Mouse (Mus musculus): ENCODE results near the gene Garnl3. TPM values are rescaled to one million over a fixed set of nuclear protein-coding genes. Genes with fewer than 3 reads are reported as not detected.
"Not testable (repeated sequence)": the region's sequence is repeated elsewhere in the genome, so short reads cannot be mapped to it uniquely, and the experiment has no call there.

The Garnl3 gene
- polyA plus RNA-seq, 1 experiment = 1.1 TPM

DNA sequence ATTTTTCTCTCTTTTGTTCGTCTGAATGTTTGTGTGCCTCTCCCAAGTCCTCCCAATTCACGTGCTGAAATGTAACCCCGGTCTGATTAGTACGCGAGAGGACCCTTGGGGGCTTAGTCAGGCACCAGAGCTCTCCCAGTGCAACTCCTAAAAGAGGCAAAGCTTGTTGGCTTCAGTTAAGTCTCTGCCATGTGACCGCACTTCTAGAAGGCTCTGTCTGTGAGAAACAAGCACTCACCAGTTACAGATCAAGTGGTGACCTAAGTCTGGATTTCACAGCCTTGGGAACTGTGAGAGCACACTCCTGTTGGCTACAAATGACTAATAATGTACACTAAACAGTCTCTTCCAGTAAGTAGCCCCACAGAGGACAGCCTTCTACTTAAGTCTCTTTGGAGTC is 8.6 kb downstream of the Garnl3 start:
- no peak for DNase-seq
- H3K4me3 ChIP-seq (ENCODE audit: insufficient read depth, low read depth, low read length) = no peak overlapping the region
- no peaks in the 10 kb centered on the region for H3K4me1 ChIP-seq (ENCODE audit: control insufficient read depth, insufficient read depth, low read length)
- H3K36me3 ChIP-seq (ENCODE audit: control insufficient read depth, insufficient read depth, low read length) = no peaks in the 10 kb centered on the region
- no peak overlapping the region for H3K27ac ChIP-seq (ENCODE audit: insufficient read depth, low read depth, low read length)
- TF ChIP-seq CTCF (conservative IDR thresholded peaks at IDR 0.05; ENCODE audit: insufficient read depth, insufficient read length, low read depth, low read length) (no peak), POLR2A (IDR thresholded peaks at IDR 0.05; ENCODE audit: low read depth, low read length) (no peak)
- no peaks in the 10 kb centered on the region for H3K27me3 ChIP-seq (replicated peaks; ENCODE audit: control insufficient read depth, insufficient read depth, low read length)
- 79% methylated on average over 6 of the region's 6 CpGs for WGBS

DNA sequence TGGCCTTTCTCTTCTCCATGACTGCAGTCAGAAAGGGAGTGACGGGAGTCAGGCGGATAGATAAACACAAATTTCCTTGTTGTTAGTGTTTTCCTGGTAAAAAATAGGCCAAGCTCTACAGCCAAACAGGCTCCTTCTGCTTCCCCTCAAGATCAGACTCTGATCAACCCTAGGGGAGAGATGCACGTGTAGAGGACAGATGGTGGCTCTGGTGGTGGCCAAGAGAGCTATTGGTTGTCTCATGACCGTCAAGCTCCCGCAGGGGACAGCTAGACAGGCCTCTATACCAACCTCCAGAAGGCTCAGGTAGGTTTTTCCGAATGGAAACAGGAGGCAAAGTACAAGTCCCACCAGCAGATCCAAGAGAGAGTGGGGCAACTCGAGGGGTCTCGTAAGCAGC is 30.9 kb downstream of the Garnl3 start:
- 88% methylated on average over 8 of the region's 8 CpGs for WGBS

DNA sequence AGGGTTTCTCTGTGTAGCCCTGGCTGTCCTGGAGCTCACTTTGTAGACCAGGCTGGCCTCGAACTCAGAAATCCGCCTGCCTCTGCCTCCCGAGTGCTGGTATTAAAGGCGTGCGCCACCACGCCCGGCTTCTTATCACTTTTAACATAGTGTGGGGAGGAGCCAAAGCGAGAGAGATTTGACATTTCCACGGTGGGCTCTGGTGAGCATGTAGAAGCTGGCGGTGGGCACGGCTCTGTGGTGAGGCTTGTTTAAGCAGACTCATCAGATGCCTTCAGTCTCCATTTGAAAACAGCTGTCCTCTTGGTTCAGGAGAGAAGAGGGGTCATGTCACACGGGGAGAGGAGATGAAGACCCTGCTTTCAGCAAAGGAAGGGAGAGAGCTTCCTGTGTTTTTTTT is 34.1 kb downstream of the Garnl3 start:
- not testable (repeated sequence) for H3K4me3 ChIP-seq (ENCODE audit: insufficient read depth, low read depth, low read length); H3K27me3 ChIP-seq (replicated peaks; ENCODE audit: control insufficient read depth, insufficient read depth, low read length); DNase-seq; H3K36me3 ChIP-seq (ENCODE audit: control insufficient read depth, insufficient read depth, low read length); H3K4me1 ChIP-seq (ENCODE audit: control insufficient read depth, insufficient read depth, low read length); H3K27ac ChIP-seq (ENCODE audit: insufficient read depth, low read depth, low read length)
- 88% methylated on average over 12 of the region's 12 CpGs for WGBS

More for the DNA sequence above, 30.9 kb downstream of the Garnl3 start:
- Histone ChIP-seq H3K27me3 (replicated peaks; ENCODE audit: control insufficient read depth, insufficient read depth, low read length) (no peaks in the 10 kb centered on the region), H3K36me3 (ENCODE audit: control insufficient read depth, insufficient read depth, low read length) (no peaks in the 10 kb centered on the region), H3K27ac (ENCODE audit: insufficient read depth, low read depth, low read length) (no peak overlapping the region), H3K4me3 (ENCODE audit: insufficient read depth, low read depth, low read length) (no peak overlapping the region), H3K4me1 (ENCODE audit: control insufficient read depth, insufficient read depth, low read length) (no peaks in the 10 kb centered on the region)
- no peak for DNase-seq
- TF ChIP-seq CTCF (conservative IDR thresholded peaks at IDR 0.05; ENCODE audit: insufficient read depth, insufficient read length, low read depth, low read length) (no peak), POLR2A (IDR thresholded peaks at IDR 0.05; ENCODE audit: low read depth, low read length) (no peak)

DNA sequence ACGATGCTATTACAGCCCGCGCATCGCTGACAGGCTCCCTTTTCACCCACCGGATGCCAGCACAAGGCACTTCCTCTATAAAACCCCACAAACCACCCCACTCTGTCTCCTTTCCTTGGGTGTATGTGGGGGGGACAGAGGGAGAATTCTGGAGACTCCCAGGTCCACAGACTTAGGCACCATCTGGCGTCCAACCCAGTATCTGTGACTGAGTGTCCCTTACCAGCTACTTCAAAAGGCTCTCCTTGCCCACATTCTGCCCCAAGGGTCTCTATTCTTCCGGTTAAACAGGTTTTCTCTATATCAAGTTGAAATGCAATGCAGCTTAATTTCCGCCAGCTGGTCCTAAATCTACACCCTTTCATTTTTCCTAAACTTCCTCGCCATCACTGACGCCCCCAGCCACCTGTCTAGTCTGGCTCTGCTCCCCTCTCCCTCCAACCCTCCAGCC is 36.2 kb downstream of the Garnl3 start:
- 52% methylated on average over 10 of the region's 10 CpGs for WGBS

DNA sequence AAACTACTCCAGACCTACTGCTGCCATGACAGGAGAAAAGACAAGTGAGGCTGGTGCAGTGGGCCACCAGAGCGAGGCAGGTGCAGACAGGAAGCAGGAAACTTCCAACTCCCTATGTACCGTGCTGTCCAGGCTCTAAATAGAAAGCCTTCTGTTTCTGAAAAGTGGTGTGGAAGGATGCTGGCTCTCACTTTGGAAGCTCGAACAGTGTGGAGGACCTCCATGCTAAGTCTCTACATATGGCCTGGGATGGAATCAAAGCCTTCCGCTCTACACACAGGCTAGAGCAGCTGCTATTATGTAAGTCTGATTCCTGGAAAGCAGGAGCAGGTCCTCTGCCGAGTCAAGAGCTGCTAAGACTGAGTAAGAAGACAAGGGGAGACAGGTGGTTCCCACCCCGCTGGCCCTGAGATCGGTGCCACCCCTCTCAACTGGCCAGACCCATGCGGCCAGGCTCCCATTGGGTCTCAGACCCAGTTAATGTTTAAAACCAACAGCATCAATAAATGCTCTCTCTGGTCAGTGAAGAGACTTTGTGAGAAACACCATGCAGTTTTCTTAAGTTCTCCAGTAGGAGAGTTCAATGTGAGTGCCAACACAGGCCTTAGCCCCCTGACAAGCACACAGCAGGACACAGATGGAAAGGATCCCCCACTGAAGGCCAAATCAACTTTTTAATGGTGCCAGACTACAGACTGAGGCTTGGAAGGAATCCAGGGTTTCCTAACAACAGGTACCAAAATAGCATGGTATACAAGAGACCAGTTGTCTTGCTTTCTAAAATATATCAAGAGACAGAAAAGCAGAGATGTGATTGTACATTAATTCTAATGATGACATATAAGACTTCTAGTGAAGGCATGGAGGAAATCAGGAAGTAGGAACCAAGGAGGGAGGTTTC is 40.6 kb downstream of the Garnl3 start:
- DNase-seq = no peak
- no peaks in the 10 kb centered on the region for H3K27me3 ChIP-seq (replicated peaks; ENCODE audit: control insufficient read depth, insufficient read depth, low read length)
- TF ChIP-seq POLR2A (IDR thresholded peaks at IDR 0.05; ENCODE audit: low read depth, low read length) (no peak), CTCF (conservative IDR thresholded peaks at IDR 0.05; ENCODE audit: insufficient read depth, insufficient read length, low read depth, low read length) (no peak)
- H3K4me1 ChIP-seq (ENCODE audit: control insufficient read depth, insufficient read depth, low read length) = no peaks in the 10 kb centered on the region
- WGBS = 87% methylated on average over 8 of the region's 8 CpGs
- no peak overlapping the region for H3K27ac ChIP-seq (ENCODE audit: insufficient read depth, low read depth, low read length)
- H3K4me3 ChIP-seq (ENCODE audit: insufficient read depth, low read depth, low read length) = no peak overlapping the region
- H3K36me3 ChIP-seq (ENCODE audit: control insufficient read depth, insufficient read depth, low read length) = no peaks in the 10 kb centered on the region

More for the DNA sequence above, 36.2 kb downstream of the Garnl3 start:
- Histone ChIP-seq H3K4me1 (ENCODE audit: control insufficient read depth, insufficient read depth, low read length) (no peaks in the 10 kb centered on the region), H3K27me3 (replicated peaks; ENCODE audit: control insufficient read depth, insufficient read depth, low read length) (no peaks in the 10 kb centered on the region), H3K4me3 (ENCODE audit: insufficient read depth, low read depth, low read length) (no peak overlapping the region), H3K27ac (ENCODE audit: insufficient read depth, low read depth, low read length) (no peak overlapping the region), H3K36me3 (ENCODE audit: control insufficient read depth, insufficient read depth, low read length) (no peaks in the 10 kb centered on the region)
- DNase-seq = no peak
- TF ChIP-seq POLR2A (IDR thresholded peaks at IDR 0.05; ENCODE audit: low read depth, low read length) = no peak
- TF ChIP-seq CTCF (conservative IDR thresholded peaks at IDR 0.05; ENCODE audit: insufficient read depth, insufficient read length, low read depth, low read length) = no peak

DNA sequence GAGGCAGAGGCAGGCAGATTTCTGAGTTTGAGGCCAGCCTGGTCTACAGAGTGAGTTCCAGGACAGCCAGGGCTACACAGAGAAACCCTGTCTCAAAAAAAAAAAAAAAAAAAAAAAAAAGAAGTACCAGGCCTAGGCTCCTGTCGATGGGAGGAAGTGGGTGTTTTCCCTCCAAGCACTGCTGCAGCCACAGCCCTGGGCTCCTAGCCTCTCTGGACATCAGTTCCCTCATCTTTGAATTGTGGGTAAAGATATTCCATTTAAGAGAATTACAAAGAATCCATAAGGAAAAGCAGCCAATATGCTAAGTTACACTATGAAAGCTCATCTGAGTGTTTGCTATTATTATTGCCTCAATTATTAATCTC is 41.4 kb downstream of the Garnl3 start:
- DNase-seq; H3K27ac ChIP-seq (ENCODE audit: insufficient read depth, low read depth, low read length); H3K4me1 ChIP-seq (ENCODE audit: control insufficient read depth, insufficient read depth, low read length); H3K4me3 ChIP-seq (ENCODE audit: insufficient read depth, low read depth, low read length); H3K36me3 ChIP-seq (ENCODE audit: control insufficient read depth, insufficient read depth, low read length); H3K27me3 ChIP-seq (replicated peaks; ENCODE audit: control insufficient read depth, insufficient read depth, low read length): not testable (repeated sequence)
- 39% methylated on average over 1 of the region's 1 CpGs for WGBS

DNA sequence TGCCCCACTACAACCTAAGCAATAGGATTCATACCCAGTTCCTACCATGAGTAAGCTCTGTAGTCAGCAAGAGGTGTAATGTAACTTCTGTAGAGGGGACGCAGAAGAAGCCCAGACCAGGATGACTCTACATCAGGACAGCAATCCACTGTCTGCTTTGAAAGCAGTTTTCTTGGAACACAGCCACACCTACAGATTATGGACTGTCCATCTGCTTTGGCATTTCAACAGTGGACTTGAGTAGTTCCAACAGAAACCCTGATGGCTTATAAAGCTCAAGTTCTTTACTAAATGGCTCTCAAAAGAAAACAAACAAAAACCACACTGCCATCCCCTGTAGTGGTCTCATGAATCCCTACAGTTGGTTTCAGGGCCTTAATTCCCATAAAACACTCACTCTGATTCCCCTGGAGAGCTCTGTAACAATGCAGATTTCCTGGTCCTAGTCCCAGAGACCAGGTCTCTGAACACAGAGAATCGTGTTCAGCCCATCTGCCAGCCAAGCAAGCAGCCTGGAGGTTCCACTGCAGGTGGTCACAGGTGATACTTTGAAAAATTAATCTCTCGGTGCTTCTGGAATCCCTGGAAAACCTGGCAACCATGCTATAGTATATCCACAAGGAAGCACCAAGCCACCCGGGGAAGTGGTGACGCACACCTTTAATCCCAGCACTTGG is 42.0 kb downstream of the Garnl3 start:
- H3K36me3 ChIP-seq (ENCODE audit: control insufficient read depth, insufficient read depth, low read length) = no peaks in the 10 kb centered on the region
- no peak overlapping the region for H3K27ac ChIP-seq (ENCODE audit: insufficient read depth, low read depth, low read length)
- TF ChIP-seq POLR2A (IDR thresholded peaks at IDR 0.05; ENCODE audit: low read depth, low read length) = no peak
- no peak for TF ChIP-seq CTCF (conservative IDR thresholded peaks at IDR 0.05; ENCODE audit: insufficient read depth, insufficient read length, low read depth, low read length)
- 86% methylated on average over 5 of the region's 5 CpGs for WGBS
- no peak overlapping the region for H3K4me3 ChIP-seq (ENCODE audit: insufficient read depth, low read depth, low read length)
- no peaks in the 10 kb centered on the region for H3K4me1 ChIP-seq (ENCODE audit: control insufficient read depth, insufficient read depth, low read length)
- no peaks in the 10 kb centered on the region for H3K27me3 ChIP-seq (replicated peaks; ENCODE audit: control insufficient read depth, insufficient read depth, low read length)
- no peak for DNase-seq
